Mouse (Mus musculus) layer of hippocampus, adult 2 months (tissue): ENCODE measurements at regions not wholly inside any gene's neighbourhood (a gene's known extent, or its start where the extent isn't known, plus 50 kb on each side); places are given as distances from the start of the nearest gene placed in this dataset.

Experiments
- DNase-seq, 2 experiments: peaks; one replicate each; pipeline ENCODE4 v3.0.0; 2022; ENCODE audit warnings: low spot score in 2 of 2
- H3K27ac ChIP-seq: fragments of 200-600 bp; 2 replicates; pipeline ENCODE4 v1.8.1; 2022
- H3K4me3 ChIP-seq: fragments of 200-600 bp; 2 replicates; pipeline ENCODE4 v1.8.1; 2022; ENCODE audit warnings: mild to moderate bottlenecking
- CTCF ChIP-seq: fragments of 200-600 bp; conservative IDR thresholded peaks from 2 replicates; pipeline ENCODE4 v1.8.1; 2022; ENCODE audit warnings: antibody characterized with exemption, mild to moderate bottlenecking, moderate library complexity

GRCm38 (mm10) chrX:23136710-23137109 is 228.2 kb downstream of the Klhl13 start:
- no peak overlapping the region for H3K27ac ChIP-seq
- no peak for TF ChIP-seq CTCF
- DNase-seq = no peak
- H3K4me3 ChIP-seq = no peak overlapping the region

GRCm38 (mm10) chrX:23095867-23096266 is 269.0 kb downstream of the Klhl13 start:
- no peak overlapping the region for H3K27ac ChIP-seq
- no peak for TF ChIP-seq CTCF
- no peak for DNase-seq
- no peak overlapping the region for H3K4me3 ChIP-seq

GRCm38 (mm10) chrX:23092774-23093173 is 272.1 kb downstream of the Klhl13 start:
- no peak for TF ChIP-seq CTCF
- Histone ChIP-seq H3K27ac (no peak overlapping the region), H3K4me3 (no peak overlapping the region)
- DNase-seq = no peak

GRCm38 (mm10) chrX:23066432-23066831 is 298.4 kb downstream of the Klhl13 start:
- DNase-seq = no peak
- Histone ChIP-seq H3K4me3 (no peak overlapping the region), H3K27ac (no peak overlapping the region)
- no peak for TF ChIP-seq CTCF

GRCm38 (mm10) chrX:23027622-23028021 is 337.3 kb downstream of the Klhl13 start:
- no peak for TF ChIP-seq CTCF
- peak overlapping the region; percentile 28; the same call in 1 of the 2 replicates for H3K27ac ChIP-seq
- H3K4me3 ChIP-seq = no peak overlapping the region
- peak; percentile 37 to 43 for DNase-seq

GRCm38 (mm10) chrX:23015562-23015961 is 349.3 kb downstream of the Klhl13 start:
- DNase-seq = peak; percentile 1 to 13
- Histone ChIP-seq H3K4me3 (no peak overlapping the region), H3K27ac (no peak overlapping the region)
- no peak for TF ChIP-seq CTCF

GRCm38 (mm10) chrX:23015118-23015517 is 349.8 kb downstream of the Klhl13 start:
- TF ChIP-seq CTCF = no peak
- H3K27ac ChIP-seq = 0 out of 2 replicates have a peak overlapping the region, but pooled peaks have one; percentile 5
- no peak for DNase-seq
- H3K4me3 ChIP-seq = no peak overlapping the region
